Mouse (Mus musculus) neural tube, embryonic 11.5 days (tissue): ENCODE data around the gene Tmem120b. TPM values are rescaled to one million over a fixed set of nuclear protein-coding genes. Genes with fewer than 3 reads are reported as not detected.

ENCODE experiments used
- ATAC-seq: fragments of 200-750 bp; cut with Nextera tagmentation; 2 replicates; pipeline ENCODE4 v1.8.0; 2017; ENCODE audit warnings: moderate number of reproducible peaks, mild to moderate bottlenecking, moderate TSS enrichment, moderate library complexity; ENCODE audit not compliant: insufficient read depth, low FRiP score, low TSS enrichment
- DNase-seq: peaks from one replicate; pipeline ENCODE4 v3.0.0-alpha.2; 2015; ENCODE audit warnings: low spot score
- H3K27ac ChIP-seq: fragments of 300-500 bp; sonication (generic); 2 replicates; pipeline ENCODE4 v1.5.1; 2014; ENCODE audit warnings: low read depth, mild to moderate bottlenecking, low read length
- H3K27me3 ChIP-seq: fragments of 300-500 bp; sonication (generic); 2 replicates; pipeline ENCODE4 v1.6.1; 2014; ENCODE audit warnings: mild to moderate bottlenecking, low read length, mixed read lengths; ENCODE audit not compliant: control insufficient read depth, insufficient read depth
- H3K36me3 ChIP-seq: fragments of 300-500 bp; sonication (generic); 2 replicates; pipeline ENCODE4 v1.6.1; 2014; ENCODE audit warnings: mild to moderate bottlenecking, low read length, moderate library complexity, mixed read lengths; ENCODE audit not compliant: control insufficient read depth, insufficient read depth
- H3K4me1 ChIP-seq: fragments of 300-500 bp; sonication (generic); 2 replicates; pipeline ENCODE4 v1.6.1; 2014; ENCODE audit warnings: low read length, mixed read lengths; ENCODE audit not compliant: control insufficient read depth, insufficient read depth
- H3K4me2 ChIP-seq: fragments of 300-500 bp; sonication (generic); 2 replicates; pipeline ENCODE4 v1.6.1; 2014; ENCODE audit warnings: low read depth, mild to moderate bottlenecking, moderate library complexity
- H3K4me3 ChIP-seq: fragments of 300-500 bp; sonication (generic); 2 replicates; pipeline ENCODE4 v1.5.1; 2014; ENCODE audit warnings: low read depth, low read length
- H3K9ac ChIP-seq: fragments of 300-500 bp; sonication (generic); 2 replicates; pipeline ENCODE4 v1.6.1; 2014; ENCODE audit warnings: mild to moderate bottlenecking, low read length
- H3K9me3 ChIP-seq: fragments of 300-500 bp; sonication (generic); 2 replicates; pipeline ENCODE4 v1.6.1; 2016; ENCODE audit warnings: low read length; ENCODE audit not compliant: control insufficient read depth
- WGBS: fragments of 180-500 bp; shearing (Covaris S2); extraction: QIAGEN DNeasy Blood & Tissue Kit; methylation state at CpG from one replicate; pipeline ENCODE4 v1.1.7; 2014; 5-methylcytosine and 5-hydroxymethylcytosine counted together
- polyA plus RNA-seq: library from polyadenylated mRNA; unstranded; fragments of >200 nt; fragmentation: Nextera tagmentation; extraction: Ambion mirVana; gene quantifications from 2 replicates; pipeline ENCODE4 v1.2.1, GENCODE M21; 2014

The Tmem120b gene
- polyA plus RNA-seq, result 9.0 and 9.9 TPM in 2 replicates

- no peak for DNase-seq
- H3K4me2 ChIP-seq, result no peak within 1 kb of the TSS
- 88% methylated on average over 12 of the region's 12 CpGs for WGBS
- H3K27ac ChIP-seq, result no peak within 1 kb of the TSS
- no peaks in the 10 kb centered on the region for H3K36me3 ChIP-seq
- no peaks in the 10 kb centered on the region for H3K4me1 ChIP-seq
- no peak within 1 kb of the TSS for H3K4me3 ChIP-seq
- H3K9me3 ChIP-seq, result no peaks in the 10 kb centered on the region
- no peaks in the 10 kb centered on the region for H3K27me3 ChIP-seq
- H3K9ac ChIP-seq, result no peak within 1 kb of the TSS
- no peak for ATAC-seq
Observed at GRCm38 (mm10) chr5:123068115-123068514, at the start of gene Tmem120b. Gene Tmem120b (plus strand): TSS chr5:123068415.

- Histone ChIP-seq H3K27me3 (no peaks in the 10 kb centered on the region), H3K4me1 (peaks cover 19% of the 10 kb centered on the region), H3K4me3 (no peak overlapping the region), H3K9me3 (no peaks in the 10 kb centered on the region), H3K4me2 (no peak overlapping the region), H3K27ac (no peak overlapping the region), H3K9ac (no peak overlapping the region), H3K36me3 (no peaks in the 10 kb centered on the region)
- DNase-seq (peak; percentile 31), ATAC-seq (no peak)
- WGBS, result 71% methylated on average over 10 of the region's 10 CpGs
Observed at GRCm38 (mm10) chr5:123019336-123020016, 48.7 kb upstream of the Tmem120b start.

GRCm38 (mm10) chr5:123020426-123020825 is 47.8 kb upstream of the Tmem120b start:
- WGBS, result 89% methylated on average over 5 of the region's 5 CpGs
- H3K27ac ChIP-seq, result no peak overlapping the region
- H3K27me3 ChIP-seq, result no peaks in the 10 kb centered on the region
- H3K4me3 ChIP-seq, result no peak overlapping the region
- peaks cover 18% of the 10 kb centered on the region for H3K4me1 ChIP-seq
- ATAC-seq (no peak), DNase-seq (no peak)
- no peak overlapping the region for H3K4me2 ChIP-seq
- no peaks in the 10 kb centered on the region for H3K9me3 ChIP-seq
- H3K36me3 ChIP-seq, result no peaks in the 10 kb centered on the region
- no peak overlapping the region for H3K9ac ChIP-seq

- WGBS, result 92% methylated on average over 7 of the region's 7 CpGs
- Histone ChIP-seq H3K4me3 (no peak overlapping the region), H3K27ac (no peak overlapping the region), H3K9me3 (no peaks in the 10 kb centered on the region), H3K4me2 (no peak overlapping the region), H3K9ac (no peak overlapping the region), H3K36me3 (no peaks in the 10 kb centered on the region), H3K27me3 (no peaks in the 10 kb centered on the region), H3K4me1 (peaks cover 8% of the 10 kb centered on the region; the same call in 1 of the 2 replicates)
- DNase-seq (no peak), ATAC-seq (no peak)
Observed at GRCm38 (mm10) chr5:123021438-123021837, 46.8 kb upstream of the Tmem120b start.

GRCm38 (mm10) chr5:123023049-123023448 is 45.2 kb upstream of the Tmem120b start:
- Histone ChIP-seq H3K4me1 (peaks cover 7% of the 10 kb centered on the region; the same call in 1 of the 2 replicates), H3K4me2 (no peak overlapping the region), H3K36me3 (no peaks in the 10 kb centered on the region), H3K9me3 (no peaks in the 10 kb centered on the region), H3K27me3 (no peaks in the 10 kb centered on the region), H3K4me3 (no peak overlapping the region), H3K9ac (no peak overlapping the region), H3K27ac (no peak overlapping the region)
- ATAC-seq (no peak), DNase-seq (no peak)
- WGBS, result 90% methylated on average over 6 of the region's 6 CpGs

GRCm38 (mm10) chr5:123024312-123024711 is 43.9 kb upstream of the Tmem120b start:
- H3K36me3 ChIP-seq, result no peaks in the 10 kb centered on the region
- DNase-seq (no peak), ATAC-seq (no peak)
- H3K27ac ChIP-seq, result no peak overlapping the region
- H3K4me3 ChIP-seq, result no peak overlapping the region
- WGBS, result 95% methylated on average over 6 of the region's 6 CpGs
- no peak overlapping the region for H3K4me2 ChIP-seq
- no peaks in the 10 kb centered on the region for H3K27me3 ChIP-seq
- no peak overlapping the region for H3K9ac ChIP-seq
- no peaks in the 10 kb centered on the region for H3K9me3 ChIP-seq
- peaks cover 5% of the 10 kb centered on the region; the same call in 1 of the 2 replicates for H3K4me1 ChIP-seq

GRCm38 (mm10) chr5:123024965-123025573 is 43.1 kb upstream of the Tmem120b start:
- 76% methylated on average over 9 of the region's 9 CpGs for WGBS
- H3K27ac ChIP-seq, result no peak overlapping the region
- H3K4me3 ChIP-seq, result no peak overlapping the region
- no peaks in the 10 kb centered on the region for H3K4me1 ChIP-seq
- peaks cover 3% of the 10 kb centered on the region; the same call in 1 of the 2 replicates for H3K36me3 ChIP-seq
- H3K9ac ChIP-seq, result no peak overlapping the region
- DNase-seq (no peak), ATAC-seq (no peak)
- no peaks in the 10 kb centered on the region for H3K9me3 ChIP-seq
- H3K4me2 ChIP-seq, result no peak overlapping the region
- H3K27me3 ChIP-seq, result no peaks in the 10 kb centered on the region

- no peak overlapping the region for H3K9ac ChIP-seq
- H3K36me3 ChIP-seq, result peaks cover 3% of the 10 kb centered on the region; the same call in 1 of the 2 replicates
- H3K4me3 ChIP-seq, result no peak overlapping the region
- no peak overlapping the region for H3K27ac ChIP-seq
- no peak overlapping the region for H3K4me2 ChIP-seq
- no peaks in the 10 kb centered on the region for H3K9me3 ChIP-seq
- no peak for ATAC-seq
- DNase-seq, result no peak
- H3K4me1 ChIP-seq, result no peaks in the 10 kb centered on the region
- WGBS, result 60% methylated on average over 6 of the region's 6 CpGs
- H3K27me3 ChIP-seq, result no peaks in the 10 kb centered on the region
Observed at GRCm38 (mm10) chr5:123026414-123026813, 41.8 kb upstream of the Tmem120b start.

GRCm38 (mm10) chr5:123027436-123027835 is 40.8 kb upstream of the Tmem120b start:
- H3K9ac ChIP-seq, result no peak overlapping the region
- H3K4me2 ChIP-seq, result no peak overlapping the region
- no peaks in the 10 kb centered on the region for H3K9me3 ChIP-seq
- no peak for ATAC-seq
- WGBS, result 75% methylated on average over 6 of the region's 6 CpGs
- H3K4me3 ChIP-seq, result no peak overlapping the region
- no peaks in the 10 kb centered on the region for H3K27me3 ChIP-seq
- no peaks in the 10 kb centered on the region for H3K4me1 ChIP-seq
- no peak for DNase-seq
- no peak overlapping the region for H3K27ac ChIP-seq
- peaks cover 6% of the 10 kb centered on the region; the same call in 1 of the 2 replicates for H3K36me3 ChIP-seq
